Mouse (Mus musculus): ENCODE results near the gene Cdhr3. TPM values are rescaled to one million over a fixed set of nuclear protein-coding genes. Genes with fewer than 3 reads are reported as not detected.

Cdhr3 gene
- polyA plus RNA-seq, 1 experiment from 2014 or later, result 0.43 TPM

- 81% methylated on average over 10 of the region's 10 CpGs for WGBS
- no peak overlapping the region for H3K27ac ChIP-seq
Observed at GRCm38 (mm10) chr12:33106438-33107167, 13.9 kb upstream of the Cdhr3 start.

GRCm38 (mm10) chr12:33105724-33106123 lies 13.0 kb upstream of the Cdhr3 start:
- WGBS, result 64% methylated on average over 4 of the region's 4 CpGs
- H3K36me3 ChIP-seq, result no peaks in the 10 kb centered on the region
- DNase-seq (ENCODE audit: low spot score), result no peak
- H3K27ac ChIP-seq, result no peak overlapping the region
- no peak overlapping the region for H3K4me3 ChIP-seq
- no peaks in the 10 kb centered on the region for H3K4me1 ChIP-seq
- H3K9me3 ChIP-seq, result no peaks in the 10 kb centered on the region
- H3K27me3 ChIP-seq (ENCODE audit: insufficient read depth, poor library complexity, severe bottlenecking), result 0 out of 2 replicates have a peak, but pooled peaks cover 5% of the 10 kb centered on the region

More at GRCm38 (mm10) chr12:33106438-33107167, 13.9 kb upstream of the Cdhr3 start:
- H3K4me1 ChIP-seq, result no peaks in the 10 kb centered on the region
- H3K9me3 ChIP-seq, result no peaks in the 10 kb centered on the region
- H3K4me3 ChIP-seq, result no peak overlapping the region
- H3K36me3 ChIP-seq, result no peaks in the 10 kb centered on the region
- DNase-seq (ENCODE audit: low spot score), result no peak
- 0 out of 2 replicates have a peak, but pooled peaks cover 5% of the 10 kb centered on the region for H3K27me3 ChIP-seq (ENCODE audit: insufficient read depth, poor library complexity, severe bottlenecking)

DNA sequence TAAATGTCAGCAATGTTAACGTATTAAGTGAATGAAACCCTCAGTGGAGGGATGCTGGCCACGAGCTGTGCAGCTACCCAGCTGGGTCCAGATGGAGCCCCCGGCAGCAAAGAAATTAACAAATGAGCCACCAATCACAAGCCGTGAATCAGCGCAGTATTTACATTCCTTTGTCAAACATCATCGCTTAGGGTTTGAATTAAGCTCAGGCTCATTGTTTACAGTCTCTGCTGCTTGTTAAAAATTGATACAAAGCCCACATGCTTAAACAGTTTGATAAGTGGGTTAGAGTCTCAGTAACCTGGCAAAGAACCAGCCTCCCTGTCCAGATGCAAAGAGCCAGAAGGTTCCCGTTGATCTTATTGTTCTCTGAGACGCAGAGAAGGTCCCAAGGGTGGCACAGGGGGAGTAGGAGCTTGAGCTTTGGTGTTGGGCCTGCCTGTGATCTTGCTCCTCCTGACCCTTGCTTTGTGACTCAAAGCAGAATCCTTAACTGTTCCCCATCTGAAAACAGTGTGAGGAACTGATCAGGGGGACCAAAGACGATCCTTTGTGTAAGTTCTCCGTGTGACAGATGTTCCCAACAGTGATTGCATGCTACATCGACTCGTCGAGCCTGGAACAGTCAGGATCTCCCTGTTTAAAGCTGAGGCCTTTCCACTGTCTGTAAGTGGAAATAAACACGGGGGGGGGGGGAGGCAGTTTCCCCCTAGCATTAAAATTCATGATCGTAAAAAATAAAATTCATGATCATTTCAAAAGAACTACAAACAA lies 9.9 kb upstream of the Cdhr3 start:
- Histone ChIP-seq H3K27ac (no peak overlapping the region), H3K36me3 (no peaks in the 10 kb centered on the region), H3K4me1 (no peaks in the 10 kb centered on the region), H3K27me3 (ENCODE audit: insufficient read depth, poor library complexity, severe bottlenecking) (0 out of 2 replicates have a peak, but pooled peaks cover 5% of the 10 kb centered on the region), H3K9me3 (no peaks in the 10 kb centered on the region), H3K4me3 (no peak overlapping the region)
- DNase-seq (ENCODE audit: low spot score), result no peak
- 69% methylated on average over 15 of the region's 15 CpGs for WGBS

DNA sequence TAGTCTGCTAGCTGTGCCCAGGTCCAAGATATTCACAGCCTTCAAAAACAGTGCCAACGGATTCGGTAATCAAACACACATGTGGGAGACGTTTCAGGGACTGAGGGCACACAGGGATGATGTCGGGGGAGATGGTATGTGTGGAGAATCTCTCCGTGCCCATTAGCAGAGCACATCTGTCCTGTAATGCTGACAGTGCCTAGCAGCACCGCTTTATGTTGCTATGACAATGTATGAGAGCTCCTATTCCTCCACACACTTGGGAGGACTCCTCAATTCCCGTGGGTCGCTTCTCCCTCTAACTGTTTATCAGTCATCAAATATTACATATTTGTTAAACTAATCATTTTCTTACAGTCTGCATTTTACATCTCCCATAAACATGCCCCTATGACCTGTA lies 9.0 kb upstream of the Cdhr3 start:
- no peak overlapping the region for H3K27ac ChIP-seq
- 0 out of 2 replicates have a peak, but pooled peaks cover 5% of the 10 kb centered on the region for H3K27me3 ChIP-seq (ENCODE audit: insufficient read depth, poor library complexity, severe bottlenecking)
- H3K4me3 ChIP-seq, result no peak overlapping the region
- no peak for DNase-seq (ENCODE audit: low spot score)
- WGBS, result 79% methylated on average over 8 of the region's 8 CpGs
- no peaks in the 10 kb centered on the region for H3K9me3 ChIP-seq
- H3K4me1 ChIP-seq, result no peaks in the 10 kb centered on the region
- no peaks in the 10 kb centered on the region for H3K36me3 ChIP-seq

- no peaks in the 10 kb centered on the region for H3K36me3 ChIP-seq
- H3K27ac ChIP-seq, result no peak overlapping the region
- no peak for DNase-seq (ENCODE audit: low spot score)
- no peaks in the 10 kb centered on the region for H3K9me3 ChIP-seq
- no peaks in the 10 kb centered on the region for H3K27me3 ChIP-seq (ENCODE audit: insufficient read depth, poor library complexity, severe bottlenecking)
- H3K4me3 ChIP-seq, result no peak overlapping the region
- 55% methylated on average over 3 of the region's 3 CpGs for WGBS
- no peaks in the 10 kb centered on the region for H3K4me1 ChIP-seq
Observed at GRCm38 (mm10) chr12:33096017-33096416, 3.3 kb upstream of the Cdhr3 start.

DNA sequence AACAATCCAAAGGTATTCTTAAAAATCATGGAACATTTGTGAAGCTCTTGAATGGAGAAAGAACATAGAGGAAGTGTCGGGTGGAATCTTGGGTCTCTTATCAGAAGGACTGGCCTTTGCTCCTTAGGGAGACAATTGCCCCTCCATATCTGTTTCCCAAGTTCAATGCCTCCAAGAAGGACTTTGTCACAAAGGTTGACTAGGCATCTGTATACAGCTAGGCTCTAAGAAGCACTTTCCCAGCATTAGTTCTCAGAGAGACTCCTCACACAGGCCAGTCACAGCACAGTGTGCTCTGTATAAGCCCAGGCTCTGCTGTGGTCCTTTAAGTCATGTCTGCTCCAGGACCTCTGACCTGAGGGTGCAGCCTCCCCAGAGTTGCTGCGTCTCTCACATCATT lies 479 bp downstream of the Cdhr3 start:
- H3K4me1 ChIP-seq, result no peaks in the 10 kb centered on the region
- no peak for DNase-seq (ENCODE audit: low spot score)
- no peaks in the 10 kb centered on the region for H3K36me3 ChIP-seq
- H3K27ac ChIP-seq, result no peak overlapping the region
- no peaks in the 10 kb centered on the region for H3K9me3 ChIP-seq
- H3K4me3 ChIP-seq, result no peak overlapping the region
- whole genome bisulfite sequencing, result 61% methylated on average over 2 of the region's 2 CpGs
- no peaks in the 10 kb centered on the region for H3K27me3 ChIP-seq (ENCODE audit: insufficient read depth, poor library complexity, severe bottlenecking)

GRCm38 (mm10) chr12:33086151-33086550 lies 6.5 kb downstream of the Cdhr3 start:
- 63% methylated on average over 5 of the region's 5 CpGs for WGBS

GRCm38 (mm10) chr12:33084683-33085082 lies 8.0 kb downstream of the Cdhr3 start:
- H3K4me1 ChIP-seq, result no peaks in the 10 kb centered on the region
- H3K9me3 ChIP-seq, result no peaks in the 10 kb centered on the region
- H3K4me3 ChIP-seq, result no peak overlapping the region
- peaks cover 11% of the 10 kb centered on the region; the same call in 1 of the 2 replicates for H3K27me3 ChIP-seq (ENCODE audit: insufficient read depth, poor library complexity, severe bottlenecking)
- no peaks in the 10 kb centered on the region for H3K36me3 ChIP-seq
- no peak for DNase-seq (ENCODE audit: low spot score)
- 25% methylated on average over 2 of the region's 2 CpGs for WGBS
- H3K27ac ChIP-seq, result no peak overlapping the region

More at GRCm38 (mm10) chr12:33086151-33086550, 6.5 kb downstream of the Cdhr3 start:
- H3K36me3 ChIP-seq, result no peaks in the 10 kb centered on the region
- no peak for DNase-seq (ENCODE audit: low spot score)
- no peak overlapping the region for H3K4me3 ChIP-seq
- H3K27me3 ChIP-seq (ENCODE audit: insufficient read depth, poor library complexity, severe bottlenecking), result peaks cover 11% of the 10 kb centered on the region; the same call in 1 of the 2 replicates
- no peaks in the 10 kb centered on the region for H3K4me1 ChIP-seq
- H3K9me3 ChIP-seq, result no peaks in the 10 kb centered on the region
- no peak overlapping the region for H3K27ac ChIP-seq

- WGBS, result 51% methylated on average over 5 of the region's 5 CpGs
- H3K27ac ChIP-seq, result no peak overlapping the region
- DNase-seq (ENCODE audit: low spot score), result no peak
- H3K4me3 ChIP-seq, result no peak overlapping the region
- H3K4me1 ChIP-seq, result no peaks in the 10 kb centered on the region
- H3K27me3 ChIP-seq (ENCODE audit: insufficient read depth, poor library complexity, severe bottlenecking), result peaks cover 11% of the 10 kb centered on the region; the same call in 1 of the 2 replicates
- H3K9me3 ChIP-seq, result no peaks in the 10 kb centered on the region
- no peaks in the 10 kb centered on the region for H3K36me3 ChIP-seq
Observed at GRCm38 (mm10) chr12:33083362-33083761, 9.3 kb downstream of the Cdhr3 start.

- no peak for DNase-seq (ENCODE audit: low spot score)
- Histone ChIP-seq H3K27ac (no peak overlapping the region), H3K4me1 (no peaks in the 10 kb centered on the region), H3K4me3 (no peak overlapping the region), H3K27me3 (ENCODE audit: insufficient read depth, poor library complexity, severe bottlenecking) (no peaks in the 10 kb centered on the region), H3K36me3 (no peaks in the 10 kb centered on the region), H3K9me3 (no peaks in the 10 kb centered on the region)
- 66% methylated on average over 3 of the region's 3 CpGs for WGBS
Observed at GRCm38 (mm10) chr12:33076309-33076708, 16.4 kb downstream of the Cdhr3 start.

DNA sequence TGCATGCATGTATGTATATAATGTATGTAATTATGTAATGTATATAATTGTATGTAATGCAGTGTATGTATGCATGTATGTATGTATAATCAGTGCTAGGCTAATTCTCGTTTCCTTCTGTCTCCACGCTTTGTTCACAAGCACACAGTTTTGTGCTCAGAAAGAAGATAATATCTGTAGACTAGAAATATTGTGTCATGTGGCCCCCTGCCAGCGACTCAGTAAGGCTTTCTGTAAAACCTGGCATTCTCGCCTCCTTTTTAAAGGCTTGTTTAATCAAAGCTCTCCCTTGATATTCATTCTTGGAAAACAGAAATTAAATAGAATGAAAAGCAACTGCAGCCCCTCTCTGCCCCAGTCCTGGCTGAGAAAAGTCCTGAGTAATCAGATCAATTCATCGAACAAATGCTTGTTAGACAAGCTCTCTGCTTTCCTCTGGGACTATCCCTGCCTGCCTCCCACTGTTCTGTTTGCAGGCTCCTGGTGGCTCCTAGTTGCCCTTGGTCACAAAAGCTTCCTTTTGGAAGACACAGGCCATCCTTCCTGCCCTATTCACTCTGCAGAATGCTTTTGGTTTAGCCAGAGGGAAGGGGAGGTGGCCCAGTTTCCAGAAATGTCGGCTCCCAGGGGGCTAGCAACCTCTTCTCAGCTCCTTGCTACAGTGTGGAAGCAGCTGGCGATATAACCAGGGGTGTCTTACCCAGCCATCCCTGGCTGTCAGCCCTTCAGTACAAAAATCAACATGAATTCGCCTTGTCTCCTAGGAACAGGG lies 20.6 kb downstream of the Cdhr3 start:
- no peak for DNase-seq (ENCODE audit: low spot score)
- Histone ChIP-seq H3K27me3 (ENCODE audit: insufficient read depth, poor library complexity, severe bottlenecking) (no peaks in the 10 kb centered on the region), H3K27ac (no peak overlapping the region), H3K9me3 (no peaks in the 10 kb centered on the region), H3K36me3 (no peaks in the 10 kb centered on the region), H3K4me1 (no peaks in the 10 kb centered on the region), H3K4me3 (no peak overlapping the region)
- 67% methylated on average over 8 of the region's 8 CpGs for WGBS

DNA sequence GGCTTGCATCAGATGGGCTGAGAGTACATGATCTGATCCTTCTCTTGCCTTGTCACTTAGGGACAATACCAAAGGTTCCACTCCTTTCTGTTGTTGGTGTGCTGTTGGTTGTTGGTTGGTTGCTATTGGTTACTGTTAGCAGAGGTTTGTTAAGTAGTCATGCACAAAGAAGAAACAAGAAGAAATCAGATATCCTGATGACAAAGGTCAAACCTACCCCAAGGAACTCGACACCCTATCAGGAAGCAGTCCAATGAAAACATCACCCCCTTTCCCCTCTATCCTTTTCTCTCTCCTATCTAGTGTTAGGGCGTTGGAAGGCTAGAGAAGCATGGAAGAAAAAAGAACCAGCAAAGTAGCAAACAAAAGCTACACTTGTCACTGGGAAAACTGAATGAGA lies 23.7 kb downstream of the Cdhr3 start:
- no peaks in the 10 kb centered on the region for H3K9me3 ChIP-seq
- H3K27ac ChIP-seq, result no peak overlapping the region
- H3K27me3 ChIP-seq (ENCODE audit: insufficient read depth, poor library complexity, severe bottlenecking), result no peaks in the 10 kb centered on the region
- no peaks in the 10 kb centered on the region for H3K4me1 ChIP-seq
- H3K4me3 ChIP-seq, result no peak overlapping the region
- no peak for DNase-seq (ENCODE audit: low spot score)
- H3K36me3 ChIP-seq, result no peaks in the 10 kb centered on the region
- WGBS, result 55% methylated on average over 2 of the region's 2 CpGs

DNA sequence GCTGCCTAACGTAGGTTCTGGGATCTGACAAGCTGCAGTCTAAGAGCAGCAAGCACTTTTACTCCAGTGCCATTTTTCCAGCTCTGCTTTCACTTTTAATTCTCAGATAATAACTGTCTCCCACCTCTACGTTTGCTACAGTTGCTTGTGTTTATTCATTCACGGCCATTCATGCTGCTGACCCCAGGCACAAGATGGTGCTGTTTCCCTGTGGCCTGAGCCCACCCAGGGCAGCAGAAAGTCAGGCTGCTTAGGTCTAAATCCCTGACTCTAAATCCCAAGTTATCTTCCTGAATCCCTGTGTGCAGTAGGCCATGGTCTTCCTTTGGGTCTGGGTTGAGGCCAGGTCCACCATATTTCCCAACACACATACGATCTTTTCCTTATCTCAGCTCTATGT lies 26.3 kb downstream of the Cdhr3 start:
- no peaks in the 10 kb centered on the region for H3K9me3 ChIP-seq
- H3K27me3 ChIP-seq (ENCODE audit: insufficient read depth, poor library complexity, severe bottlenecking), result no peaks in the 10 kb centered on the region
- no peak for DNase-seq (ENCODE audit: low spot score)
- no peak overlapping the region for H3K4me3 ChIP-seq
- WGBS, result 62% methylated on average over 4 of the region's 4 CpGs
- no peaks in the 10 kb centered on the region for H3K36me3 ChIP-seq
- no peak overlapping the region for H3K27ac ChIP-seq
- peaks cover 15% of the 10 kb centered on the region for H3K4me1 ChIP-seq

Measured in heart, embryonic 10.5 days (tissue).